Mouse (Mus musculus): Measurements from ENCODE around the gene Coq9. TPM values are rescaled to one million over a fixed set of nuclear protein-coding genes. Genes with fewer than 3 reads are reported as not detected.
"Not testable (repeated sequence)": the region's sequence is repeated elsewhere in the genome, so short reads cannot be mapped to it uniquely, and the experiment has no call there.

Gene Coq9
- polyA plus RNA-seq, 1 experiment, result 123 TPM

DNA sequence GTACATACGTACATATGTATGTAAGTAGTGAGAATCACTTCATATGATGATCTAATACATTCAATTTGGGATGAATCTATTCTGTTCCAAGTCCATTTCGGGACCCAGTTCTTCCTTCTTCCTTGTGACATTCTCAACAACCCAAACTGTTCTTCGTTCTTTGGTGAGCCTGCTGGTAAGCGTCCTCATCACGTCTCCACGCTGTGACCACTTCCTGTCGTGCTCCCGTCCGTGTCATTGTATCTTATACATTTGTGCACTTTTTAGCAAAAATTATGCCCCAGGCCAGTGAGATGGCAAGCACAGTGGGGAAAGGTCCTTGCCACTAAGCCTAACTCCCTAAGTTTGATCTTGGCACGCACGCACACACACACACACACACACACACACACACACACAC lies 20.2 kb upstream of the Coq9 start:
- no peak for DNase-seq
- no peak for TF ChIP-seq CTCF (IDR thresholded peaks at IDR 0.05; ENCODE audit: insufficient read depth, low read length)
- TF ChIP-seq POLR2A (IDR thresholded peaks at IDR 0.05; ENCODE audit: borderline replicate concordance, extremely low read depth, low read depth, low read length), result no peak
- 77% methylated on average over 11 of the region's 11 CpGs for WGBS
- Histone ChIP-seq H3K4me1 (ENCODE audit: control insufficient read depth, insufficient read depth, low read length) (no peaks in the 10 kb centered on the region), H3K4me3 (replicated peaks; ENCODE audit: extremely low read depth, low read depth, low read length) (no peak overlapping the region)

DNA sequence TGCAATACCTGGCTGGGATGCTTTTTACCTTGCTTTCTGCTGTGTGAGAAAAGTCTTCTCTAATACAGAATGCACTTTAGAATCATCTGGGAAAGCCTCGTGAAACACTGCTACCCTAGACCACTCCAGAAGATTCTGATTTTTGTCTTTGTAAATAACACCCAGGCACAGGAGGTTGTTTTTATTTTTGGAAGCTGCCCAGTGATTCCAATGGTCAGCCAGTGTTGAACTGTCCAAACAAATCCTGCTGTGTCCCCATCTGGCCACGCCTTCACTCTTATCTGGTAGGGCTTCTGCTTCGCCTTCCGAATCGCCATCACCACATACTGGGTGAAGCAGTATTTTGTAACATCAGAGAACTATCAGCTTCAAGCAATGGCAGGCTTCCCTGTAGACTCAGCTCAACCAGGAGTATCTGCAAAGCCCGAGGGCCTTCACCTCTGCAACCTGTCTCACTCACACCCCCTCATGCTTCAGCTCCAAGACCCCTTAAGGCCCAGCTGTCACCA lies 18.4 kb upstream of the Coq9 start:
- no peak for DNase-seq
- 68% methylated on average over 6 of the region's 6 CpGs for WGBS
- Histone ChIP-seq H3K4me3 (replicated peaks; ENCODE audit: extremely low read depth, low read depth, low read length) (no peak overlapping the region), H3K4me1 (ENCODE audit: control insufficient read depth, insufficient read depth, low read length) (no peaks in the 10 kb centered on the region)
- TF ChIP-seq POLR2A (IDR thresholded peaks at IDR 0.05; ENCODE audit: borderline replicate concordance, extremely low read depth, low read depth, low read length), result no peak
- no peak for TF ChIP-seq CTCF (IDR thresholded peaks at IDR 0.05; ENCODE audit: insufficient read depth, low read length)

DNA sequence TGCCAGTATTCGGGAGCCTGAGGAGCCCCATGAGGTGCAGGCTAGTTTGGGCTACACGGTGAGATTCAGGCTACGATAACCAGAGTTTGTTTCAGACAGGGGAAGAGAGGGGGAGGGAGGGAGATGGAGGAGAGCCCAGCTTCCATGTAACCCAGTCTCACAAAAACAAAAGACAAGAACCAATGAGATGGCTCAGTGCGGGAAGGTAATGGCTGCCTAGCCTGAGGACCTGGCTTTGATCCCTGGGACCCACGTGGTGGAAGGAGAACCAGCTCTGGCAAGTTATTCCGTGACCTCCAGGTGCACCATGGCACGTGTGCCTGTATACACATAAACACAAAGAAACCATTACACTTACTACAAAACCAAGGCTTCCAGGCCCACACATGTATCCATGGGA lies 17.6 kb upstream of the Coq9 start:
- no peak for DNase-seq
- no peak overlapping the region for H3K4me3 ChIP-seq (replicated peaks; ENCODE audit: extremely low read depth, low read depth, low read length)
- WGBS, result 89% methylated on average over 7 of the region's 7 CpGs
- no peaks in the 10 kb centered on the region for H3K4me1 ChIP-seq (ENCODE audit: control insufficient read depth, insufficient read depth, low read length)
- TF ChIP-seq POLR2A (IDR thresholded peaks at IDR 0.05; ENCODE audit: borderline replicate concordance, extremely low read depth, low read depth, low read length) (no peak), CTCF (IDR thresholded peaks at IDR 0.05; ENCODE audit: insufficient read depth, low read length) (no peak)

DNA sequence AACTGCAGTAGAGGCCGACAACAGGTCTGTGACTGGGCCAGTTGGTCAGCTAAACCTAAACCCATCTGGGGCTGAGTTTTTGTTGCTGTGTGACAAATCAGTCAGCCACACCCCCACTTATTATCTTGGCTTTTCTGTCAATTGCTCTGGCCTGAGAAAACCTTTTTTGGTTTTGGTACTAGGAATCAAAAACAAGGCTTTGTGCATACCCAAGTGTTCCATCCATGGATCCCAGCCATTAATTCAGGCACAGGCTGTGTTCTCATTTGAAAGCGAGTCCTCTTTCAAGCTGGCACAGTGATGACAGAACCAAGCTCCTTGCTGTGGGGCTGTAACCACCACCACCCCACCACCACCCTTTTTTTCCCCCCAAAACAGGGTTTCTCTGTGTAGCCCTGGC lies 16.7 kb upstream of the Coq9 start:
- TF ChIP-seq POLR2A (IDR thresholded peaks at IDR 0.05; ENCODE audit: borderline replicate concordance, extremely low read depth, low read depth, low read length) (no peak), CTCF (IDR thresholded peaks at IDR 0.05; ENCODE audit: insufficient read depth, low read length) (no peak)
- DNase-seq, result no peak
- Histone ChIP-seq H3K4me3 (replicated peaks; ENCODE audit: extremely low read depth, low read depth, low read length) (no peak overlapping the region), H3K4me1 (ENCODE audit: control insufficient read depth, insufficient read depth, low read length) (no peaks in the 10 kb centered on the region)
- WGBS, result 95% methylated on average over 2 of the region's 2 CpGs

DNA sequence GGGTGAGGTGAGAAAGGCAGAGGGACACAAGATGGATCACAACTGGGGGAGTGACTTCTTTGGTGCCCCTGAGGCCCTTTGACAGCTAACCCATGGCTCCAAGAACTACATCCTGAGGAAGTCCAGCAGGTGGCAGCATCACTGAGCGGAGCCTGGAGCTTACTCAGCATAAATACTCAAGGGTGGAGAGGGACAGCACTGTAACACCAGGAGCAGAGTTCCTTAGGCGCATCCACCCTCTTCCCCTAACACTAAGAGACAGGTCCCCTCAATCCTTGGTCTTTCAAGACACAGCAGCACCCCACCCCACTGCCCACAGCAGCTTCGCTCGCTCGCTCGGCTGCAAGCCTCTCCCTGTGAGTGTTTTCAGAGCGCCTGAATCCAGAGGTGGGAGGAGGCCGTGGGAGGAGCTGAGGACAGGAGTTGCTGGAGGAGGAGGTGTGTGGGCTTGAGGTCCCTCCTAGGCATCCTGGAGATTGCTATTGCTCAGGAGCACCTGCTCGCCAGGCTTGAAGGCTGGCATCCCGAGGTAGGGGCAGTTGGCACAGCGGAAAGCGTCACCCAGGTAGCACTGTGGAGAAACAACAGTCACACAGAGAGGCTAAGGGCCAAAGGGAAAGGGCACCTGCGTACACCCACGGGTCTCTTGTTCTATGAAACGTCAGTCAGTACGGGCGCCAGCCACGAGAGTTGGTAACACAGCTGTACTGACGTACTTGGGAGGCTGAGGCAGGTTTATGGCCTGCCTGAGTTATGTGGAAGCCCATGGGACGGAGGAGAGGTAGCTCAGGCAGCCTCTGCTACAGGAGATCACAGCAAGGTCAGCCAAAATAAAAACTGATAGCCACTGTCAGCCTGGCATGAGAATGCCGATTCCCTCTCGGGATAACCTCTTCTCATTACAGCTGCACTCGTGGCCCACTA lies 15.2 kb upstream of the Coq9 start:
- Histone ChIP-seq H3K4me1 (ENCODE audit: control insufficient read depth, insufficient read depth, low read length) (no peaks in the 10 kb centered on the region), H3K4me3 (replicated peaks; ENCODE audit: extremely low read depth, low read depth, low read length) (no peak overlapping the region)
- TF ChIP-seq CTCF (IDR thresholded peaks at IDR 0.05; ENCODE audit: insufficient read depth, low read length) (peak; percentile 86), POLR2A (IDR thresholded peaks at IDR 0.05; ENCODE audit: borderline replicate concordance, extremely low read depth, low read depth, low read length) (no peak)
- WGBS, result 79% methylated on average over 23 of the region's 23 CpGs
- DNase-seq, result peak; percentile 66

DNA sequence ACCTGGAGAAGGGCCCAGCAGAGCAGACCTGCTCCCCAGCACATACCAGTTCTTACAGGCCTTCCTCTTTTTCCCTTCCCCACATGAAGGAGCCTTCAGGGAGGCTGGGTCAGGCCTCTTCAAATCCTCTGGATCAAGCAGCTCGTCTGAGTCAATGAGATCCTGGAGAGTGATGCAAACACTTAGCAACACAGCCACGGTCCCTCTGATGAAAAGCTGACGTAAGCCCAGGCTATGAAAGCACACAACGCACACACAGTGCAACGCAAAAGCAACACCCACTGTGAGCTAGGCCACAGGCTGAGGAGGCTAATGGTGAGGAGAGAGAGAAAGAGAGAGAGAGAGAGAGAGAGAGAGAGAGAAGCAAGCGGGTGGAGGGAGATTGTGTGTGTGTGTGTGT lies 13.0 kb upstream of the Coq9 start:
- TF ChIP-seq CTCF (IDR thresholded peaks at IDR 0.05; ENCODE audit: insufficient read depth, low read length) (no peak), POLR2A (IDR thresholded peaks at IDR 0.05; ENCODE audit: borderline replicate concordance, extremely low read depth, low read depth, low read length) (no peak)
- Histone ChIP-seq H3K4me3 (replicated peaks; ENCODE audit: extremely low read depth, low read depth, low read length) (no peak overlapping the region), H3K4me1 (ENCODE audit: control insufficient read depth, insufficient read depth, low read length) (no peaks in the 10 kb centered on the region)
- WGBS, result 73% methylated on average over 6 of the region's 6 CpGs
- no peak for DNase-seq

DNA sequence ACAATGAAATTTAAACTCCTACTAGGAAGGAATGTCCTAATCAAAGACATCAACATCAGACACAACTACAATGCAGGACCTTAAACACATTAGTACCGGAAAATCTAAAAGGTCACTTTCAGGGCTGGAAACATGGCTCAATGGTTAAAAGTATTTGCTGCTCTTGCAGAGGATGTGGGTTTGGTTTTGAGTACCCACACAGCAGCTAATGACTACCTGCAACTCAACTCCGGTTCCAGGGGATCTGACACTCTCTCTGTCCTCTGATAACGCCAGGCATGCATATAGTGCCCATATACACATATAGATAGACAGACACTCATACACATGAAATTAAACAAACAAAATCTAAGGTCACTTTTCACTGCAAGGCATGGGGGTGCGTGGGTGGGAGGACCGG lies 11.9 kb upstream of the Coq9 start:
- Histone ChIP-seq H3K4me1 (ENCODE audit: control insufficient read depth, insufficient read depth, low read length) (no peaks in the 10 kb centered on the region), H3K4me3 (replicated peaks; ENCODE audit: extremely low read depth, low read depth, low read length) (no peak overlapping the region)
- no peak for DNase-seq
- TF ChIP-seq CTCF (IDR thresholded peaks at IDR 0.05; ENCODE audit: insufficient read depth, low read length) (no peak), POLR2A (IDR thresholded peaks at IDR 0.05; ENCODE audit: borderline replicate concordance, extremely low read depth, low read depth, low read length) (no peak)
- 93% methylated on average over 5 of the region's 5 CpGs for WGBS

DNA sequence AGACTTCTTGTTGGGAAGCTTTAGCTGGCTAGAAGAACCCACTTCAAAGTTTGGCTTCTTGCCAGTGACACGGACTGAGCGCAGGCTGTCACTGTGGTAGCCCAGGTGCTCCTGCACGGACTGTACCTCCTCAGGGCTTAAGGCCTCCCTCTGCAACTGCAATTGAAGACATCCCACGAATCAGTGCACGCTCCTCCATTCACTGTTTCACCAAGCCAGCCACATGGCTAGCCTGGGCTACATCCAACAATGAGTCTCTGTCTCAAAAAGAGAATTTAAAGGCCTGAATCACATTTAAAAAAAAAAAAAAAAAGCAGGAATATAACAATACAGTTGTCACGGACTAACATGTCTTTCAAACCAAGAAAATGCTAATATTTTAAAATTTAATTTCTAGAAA lies 9.8 kb upstream of the Coq9 start:
- H3K4me1 ChIP-seq (ENCODE audit: control insufficient read depth, insufficient read depth, low read length), result no peaks in the 10 kb centered on the region
- WGBS, result 81% methylated on average over 6 of the region's 6 CpGs

DNA sequence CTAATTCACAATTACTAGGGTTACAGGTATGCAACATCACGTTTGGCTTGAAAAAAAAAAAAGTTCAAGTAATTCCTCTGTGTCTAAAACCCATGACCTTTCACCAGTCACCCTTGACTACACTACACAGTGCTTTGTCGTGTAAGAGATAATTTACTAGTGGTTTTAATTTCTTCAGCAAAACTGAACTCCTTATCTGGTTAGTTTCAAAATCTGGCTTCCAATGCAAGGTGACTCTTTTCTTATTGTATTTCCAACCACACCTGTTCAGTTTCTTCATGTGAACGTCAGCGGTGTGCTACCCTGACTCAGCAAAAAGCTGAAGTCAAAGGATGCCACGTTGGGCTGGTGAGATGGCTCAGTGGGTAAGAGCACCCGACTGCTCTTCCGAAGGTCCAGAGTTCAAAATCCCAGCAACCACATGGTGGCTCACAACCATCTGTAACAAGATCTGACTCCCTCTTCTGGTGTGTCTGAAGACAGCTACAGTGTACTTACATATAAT lies 4.2 kb upstream of the Coq9 start:
- not testable (repeated sequence) for H3K4me1 ChIP-seq (ENCODE audit: control insufficient read depth, insufficient read depth, low read length); H3K4me3 ChIP-seq (replicated peaks; ENCODE audit: extremely low read depth, low read depth, low read length); DNase-seq
- WGBS, result 70% methylated on average over 7 of the region's 7 CpGs

More for the DNA sequence above, 9.8 kb upstream of the Coq9 start:
- no peak for DNase-seq
- no peak overlapping the region for H3K4me3 ChIP-seq (replicated peaks; ENCODE audit: extremely low read depth, low read depth, low read length)
- TF ChIP-seq POLR2A (IDR thresholded peaks at IDR 0.05; ENCODE audit: borderline replicate concordance, extremely low read depth, low read depth, low read length) (no peak), CTCF (IDR thresholded peaks at IDR 0.05; ENCODE audit: insufficient read depth, low read length) (no peak)

DNA sequence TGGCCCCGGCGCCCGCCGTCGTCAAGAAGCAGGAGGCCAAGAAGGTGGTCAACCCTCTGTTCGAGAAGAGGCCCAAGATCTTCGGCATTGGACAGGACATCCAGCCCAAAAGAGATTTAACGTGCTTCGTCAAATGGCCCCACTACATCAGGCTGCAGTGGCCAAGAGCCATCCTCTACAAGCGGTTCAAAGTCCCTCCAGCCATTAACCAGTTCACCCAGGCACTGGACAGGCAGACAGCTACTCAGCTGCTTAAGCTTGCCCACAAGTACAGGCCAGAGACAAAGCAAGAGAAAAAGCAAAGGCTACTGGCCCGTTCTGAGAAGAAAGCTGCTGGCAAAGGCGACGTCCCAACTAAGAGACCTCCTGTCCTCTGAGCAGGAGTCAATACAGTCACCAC lies 2.4 kb upstream of the Coq9 start:
- DNase-seq; H3K4me3 ChIP-seq (replicated peaks; ENCODE audit: extremely low read depth, low read depth, low read length); H3K4me1 ChIP-seq (ENCODE audit: control insufficient read depth, insufficient read depth, low read length): not testable (repeated sequence)
- WGBS, result 94% methylated on average over 13 of the region's 13 CpGs
